Mouse (Mus musculus) C2C12 (cell line): Measurements from ENCODE around the gene Spsb4. TPM values are rescaled to one million over a fixed set of nuclear protein-coding genes. Genes with fewer than 3 reads are reported as not detected.
"Not testable (repeated sequence)": the region's sequence is repeated elsewhere in the genome, so short reads cannot be mapped to it uniquely, and the experiment has no call there.

ENCODE experiments used
- H3K27me3 ChIP-seq: one replicate; pipeline ENCODE4 v1.6.1; 2011; ENCODE audit not compliant: control insufficient read depth, insufficient read depth, insufficient read length
- H3K36me3 ChIP-seq: one replicate; pipeline ENCODE4 v1.6.1; 2011; ENCODE audit not compliant: control insufficient read depth, insufficient read depth
- H3K4me3 ChIP-seq: one replicate; pipeline ENCODE4 v1.5.1; 2011; ENCODE audit warnings: mild to moderate bottlenecking, control low read depth; ENCODE audit not compliant: poor library complexity, insufficient read depth, severe bottlenecking
- H3K79me2 ChIP-seq: one replicate; pipeline ENCODE4 v1.6.1; 2011; ENCODE audit not compliant: control insufficient read depth, insufficient read depth
- H3K79me3 ChIP-seq: one replicate; pipeline ENCODE4 v1.6.1; 2011; ENCODE audit warnings: low read depth, control low read depth
- H3ac ChIP-seq: one replicate; pipeline ENCODE3; 2011; ENCODE audit warnings: low read depth; ENCODE audit not compliant: control insufficient read depth, insufficient read length
- CEBPB ChIP-seq: IDR thresholded peaks from one replicate; pipeline ENCODE4 v1.6.1; 2011; ENCODE audit warnings: low read depth, mild to moderate bottlenecking, control low read depth, moderate library complexity
- CTCF ChIP-seq: IDR thresholded peaks from one replicate; pipeline ENCODE4 v1.5.1; 2011; ENCODE audit not compliant: control insufficient read depth, insufficient read depth, insufficient read length
- FOSL1 ChIP-seq: IDR thresholded peaks from one replicate; pipeline ENCODE4 v1.8.0; 2011; ENCODE audit warnings: mild to moderate bottlenecking, low read length; ENCODE audit not compliant: poor library complexity, insufficient read depth, severe bottlenecking
- MAX ChIP-seq: IDR thresholded peaks from one replicate; pipeline ENCODE4 v1.6.1; 2011; ENCODE audit warnings: mild to moderate bottlenecking, control low read depth
- MYOD1 ChIP-seq: IDR thresholded peaks from one replicate; pipeline ENCODE4 v1.6.1; 2011; ENCODE audit warnings: low read depth; ENCODE audit not compliant: control insufficient read depth, insufficient read length
- MYOG ChIP-seq: IDR thresholded peaks from one replicate; pipeline ENCODE4 v1.6.1; 2011; ENCODE audit not compliant: control insufficient read depth, insufficient read length; ENCODE audit errors: extremely low read depth
- USF1 ChIP-seq: IDR thresholded peaks from one replicate; pipeline ENCODE4 v1.6.1; 2011; ENCODE audit warnings: low read depth, mild to moderate bottlenecking, control low read depth, moderate library complexity
- polyA plus RNA-seq: library from polyadenylated mRNA; unstranded; fragments of >200 nt; fragmentation: generic; extraction: Trizol; gene quantifications from one replicate; pipeline ENCODE4 v1.2.1, GENCODE M21; 2012; ENCODE audit warnings: missing spikeins

Gene Spsb4
- polyA plus RNA-seq, 1 experiment = 1.6 TPM

- H3K79me2 ChIP-seq = no peaks in the 10 kb centered on the region
- no peaks in the 10 kb centered on the region for H3K79me3 ChIP-seq
- no peak overlapping the region for H3ac ChIP-seq
- H3K27me3 ChIP-seq = no peaks in the 10 kb centered on the region
- H3K4me3 ChIP-seq = no peak overlapping the region
- no peaks in the 10 kb centered on the region for H3K36me3 ChIP-seq
- TF ChIP-seq FOSL1 (no peak), CEBPB (no peak)
Measured at GRCm38 (mm10) chr9:96949551-96949950, 69.1 kb downstream of the Spsb4 start.

GRCm38 (mm10) chr9:96948546-96948945 is 70.1 kb downstream of the Spsb4 start:
- H3ac ChIP-seq = no peak overlapping the region
- H3K79me2 ChIP-seq = no peaks in the 10 kb centered on the region
- H3K27me3 ChIP-seq = no peaks in the 10 kb centered on the region
- H3K36me3 ChIP-seq = no peaks in the 10 kb centered on the region
- TF ChIP-seq FOSL1 (no peak), USF1 (no peak), CTCF (no peak), MYOG (no peak), CEBPB (no peak), MYOD1 (no peak), MAX (no peak)
- no peaks in the 10 kb centered on the region for H3K79me3 ChIP-seq
- H3K4me3 ChIP-seq = no peak overlapping the region

GRCm38 (mm10) chr9:96947171-96947570 is 71.5 kb downstream of the Spsb4 start:
- no peaks in the 10 kb centered on the region for H3K79me3 ChIP-seq
- no peaks in the 10 kb centered on the region for H3K79me2 ChIP-seq
- no peak overlapping the region for H3ac ChIP-seq
- no peak for TF ChIP-seq CTCF
- no peak for TF ChIP-seq MYOD1
- H3K27me3 ChIP-seq = no peaks in the 10 kb centered on the region
- H3K4me3 ChIP-seq = no peak overlapping the region
- H3K36me3 ChIP-seq = no peaks in the 10 kb centered on the region

GRCm38 (mm10) chr9:96944517-96944916 is 74.1 kb downstream of the Spsb4 start:
- Histone ChIP-seq H3K27me3 (no peaks in the 10 kb centered on the region), H3K4me3 (no peak overlapping the region), H3ac (no peak overlapping the region), H3K79me3 (no peaks in the 10 kb centered on the region), H3K36me3 (no peaks in the 10 kb centered on the region), H3K79me2 (no peaks in the 10 kb centered on the region)
- no peak for TF ChIP-seq FOSL1
- TF ChIP-seq MAX = no peak
- no peak for TF ChIP-seq CEBPB
- no peak for TF ChIP-seq MYOD1
- no peak for TF ChIP-seq USF1
- no peak for TF ChIP-seq MYOG
- TF ChIP-seq CTCF = no peak

- Histone ChIP-seq H3K36me3 (no peaks in the 10 kb centered on the region), H3K79me2 (no peaks in the 10 kb centered on the region), H3K27me3 (no peaks in the 10 kb centered on the region), H3ac (no peak overlapping the region), H3K4me3 (no peak overlapping the region), H3K79me3 (no peaks in the 10 kb centered on the region)
- no peak for TF ChIP-seq MAX
- no peak for TF ChIP-seq MYOG
- no peak for TF ChIP-seq USF1
- TF ChIP-seq FOSL1 = no peak
- TF ChIP-seq MYOD1 = no peak
- no peak for TF ChIP-seq CTCF
- TF ChIP-seq CEBPB = no peak
Measured at GRCm38 (mm10) chr9:96942975-96943374, 75.7 kb downstream of the Spsb4 start.

- TF ChIP-seq MAX (no peak), CTCF (no peak), MYOG (no peak), CEBPB (no peak)
Measured at GRCm38 (mm10) chr9:96938887-96939286, 79.8 kb downstream of the Spsb4 start.

GRCm38 (mm10) chr9:96936427-96936826 is 82.2 kb downstream of the Spsb4 start:
- not testable (repeated sequence) for H3K79me2 ChIP-seq, H3ac ChIP-seq, H3K79me3 ChIP-seq, H3K4me3 ChIP-seq, H3K27me3 ChIP-seq, H3K36me3 ChIP-seq

More at GRCm38 (mm10) chr9:96938887-96939286, 79.8 kb downstream of the Spsb4 start:
- Histone ChIP-seq H3K79me3 (no peaks in the 10 kb centered on the region), H3K27me3 (peaks cover 3% of the 10 kb centered on the region), H3K4me3 (no peak overlapping the region), H3K36me3 (no peaks in the 10 kb centered on the region), H3ac (no peak overlapping the region), H3K79me2 (no peaks in the 10 kb centered on the region)
